Mouse (Mus musculus): ENCODE data around the gene Olfr56.
A peak's percentile ranks its signal among the peaks of the same experiment; 100 is the strongest.

Olfr56 gene

GRCm38 (mm10) chr11:49093861-49094660, 115.4 kb downstream of the Olfr56 start:
- peak; percentile 86 for DNase-seq

GRCm38 (mm10) chr11:49095367-49095766, 116.7 kb downstream of the Olfr56 start:
- peak; percentile 81 for DNase-seq

- DNase-seq: peak; percentile 81
Measured at GRCm38 (mm10) chr11:49100409-49100808, 121.7 kb downstream of the Olfr56 start.

GRCm38 (mm10) chr11:49101500-49101899, 122.8 kb downstream of the Olfr56 start:
- DNase-seq: peak; percentile 79

- peak; percentile 96 for DNase-seq
Measured at GRCm38 (mm10) chr11:49103047-49103693, 124.5 kb downstream of the Olfr56 start.

- DNase-seq: peak; percentile 74
Measured at GRCm38 (mm10) chr11:49105752-49106151, 127.1 kb downstream of the Olfr56 start.

GRCm38 (mm10) chr11:49107650-49108537, 129.2 kb downstream of the Olfr56 start:
- DNase-seq: peak; percentile 85

GRCm38 (mm10) chr11:49108833-49109232, 130.1 kb downstream of the Olfr56 start:
- DNase-seq: peak; percentile 74

- peak; percentile 85 for DNase-seq
Measured at GRCm38 (mm10) chr11:49111000-49111399, 132.3 kb downstream of the Olfr56 start.

GRCm38 (mm10) chr11:49112624-49113219, 134.0 kb downstream of the Olfr56 start:
- DNase-seq: peak; percentile 86

GRCm38 (mm10) chr11:49114158-49114557, 135.5 kb downstream of the Olfr56 start:
- DNase-seq: peak; percentile 84

- no peak for DNase-seq
Measured at GRCm38 (mm10) chr11:49114774-49115173, 136.1 kb downstream of the Olfr56 start, which contains the start of gene Olfr1396. TSS of gene Olfr1396 (minus strand) at chr11:49114874.

GRCm38 (mm10) chr11:49119635-49120034, 140.9 kb downstream of the Olfr56 start:
- peak; percentile 94 for DNase-seq

- no peak for DNase-seq
Measured at GRCm38 (mm10) chr11:49124169-49124568, 145.5 kb downstream of the Olfr56 start.

GRCm38 (mm10) chr11:49141974-49142373, 163.3 kb downstream of the Olfr56 start, which contains the start of gene Olfr1395:
TSS of gene Olfr1395 (plus strand) at chr11:49142274.
- no peak for DNase-seq

- DNase-seq: no peak
Measured at GRCm38 (mm10) chr11:49154077-49154476, 175.4 kb downstream of the Olfr56 start, which contains the start of gene Olfr1394. TSS of gene Olfr1394 (plus strand) at chr11:49154377.

GRCm38 (mm10) chr11:49156821-49157814, 178.4 kb downstream of the Olfr56 start:
- no peak for DNase-seq

- DNase-seq: peak; percentile 76
Measured at GRCm38 (mm10) chr11:49168839-49169611, 190.3 kb downstream of the Olfr56 start.

- peak; percentile 76 for DNase-seq
Measured at GRCm38 (mm10) chr11:49170576-49170975, 191.9 kb downstream of the Olfr56 start.

- DNase-seq: peak; percentile 87
Measured at GRCm38 (mm10) chr11:49175345-49175744, 196.7 kb downstream of the Olfr56 start.

All from heart, adult 11 months (tissue).